Mouse (Mus musculus) kidney, postnatal 25 days (tissue): ENCODE results near the gene Gm11992.

Experiments used
- DNase-seq, 2 experiments: peaks; one replicate each; pipeline ENCODE4 v3.0.0; 2021; ENCODE audit warnings: mixed read lengths in 2 of 2

Gm11992 gene

GRCm38 (mm10) chr11:9116121-9116520 lies 67.7 kb downstream of the Gm11992 start:
- DNase-seq = no peak

GRCm38 (mm10) chr11:9116916-9117315 lies 68.5 kb downstream of the Gm11992 start:
- no peak for DNase-seq

- DNase-seq = peak; percentile 75 to 87
Measured at GRCm38 (mm10) chr11:9117358-9118049, 69.1 kb downstream of the Gm11992 start.

- no peak for DNase-seq
Measured at GRCm38 (mm10) chr11:9118050-9118420, 69.6 kb downstream of the Gm11992 start, which contains the start of gene Upp1. Upp1 (plus strand) TSS chr11:9118103.

GRCm38 (mm10) chr11:9118421-9119121 lies 70.2 kb downstream of the Gm11992 start:
- DNase-seq = peak; percentile 61 to 84
